Mouse (Mus musculus): Measurements from ENCODE around the gene Mrpl28. TPM values are rescaled to one million over a fixed set of nuclear protein-coding genes. Genes with fewer than 3 reads are reported as not detected.
"Not testable (repeated sequence)": the region's sequence is repeated elsewhere in the genome, so short reads cannot be mapped to it uniquely, and the experiment has no call there.

Mrpl28 gene
- polyA plus RNA-seq, 1 experiment from 2014 or later: 230 TPM

DNA sequence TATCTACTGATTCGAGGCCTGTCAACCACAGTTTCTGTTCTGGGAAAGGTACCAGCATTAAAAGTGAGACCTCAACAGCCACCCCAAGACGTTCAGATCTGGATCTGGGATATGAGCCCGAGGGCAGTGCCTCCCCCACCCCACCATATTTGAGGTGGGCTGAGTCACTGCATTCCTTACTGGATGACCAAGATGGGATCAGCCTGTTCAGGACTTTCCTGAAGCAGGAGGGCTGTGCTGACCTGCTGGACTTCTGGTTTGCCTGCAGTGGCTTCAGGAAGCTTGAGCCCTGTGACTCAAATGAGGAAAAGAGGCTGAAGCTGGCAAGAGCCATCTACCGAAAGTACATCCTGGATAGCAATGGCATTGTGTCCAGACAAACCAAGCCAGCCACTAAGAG lies 19.5 kb downstream of the Mrpl28 start:
- no peak overlapping the region for H3K4me3 ChIP-seq
- ATAC-seq: no peak
- no peaks in the 10 kb centered on the region for H3K27me3 ChIP-seq
- H3K9me3 ChIP-seq (replicated peaks): no peaks in the 10 kb centered on the region
- H3K9ac ChIP-seq: no peak overlapping the region
- peaks cover 43% of the 10 kb centered on the region for H3K36me3 ChIP-seq (ENCODE audit: poor library complexity, severe bottlenecking)
- peaks cover 27% of the 10 kb centered on the region for H3K4me1 ChIP-seq
- no peak overlapping the region for H3K4me2 ChIP-seq
- WGBS: 91% methylated on average over 4 of the region's 4 CpGs
- no peak overlapping the region for H3K27ac ChIP-seq

DNA sequence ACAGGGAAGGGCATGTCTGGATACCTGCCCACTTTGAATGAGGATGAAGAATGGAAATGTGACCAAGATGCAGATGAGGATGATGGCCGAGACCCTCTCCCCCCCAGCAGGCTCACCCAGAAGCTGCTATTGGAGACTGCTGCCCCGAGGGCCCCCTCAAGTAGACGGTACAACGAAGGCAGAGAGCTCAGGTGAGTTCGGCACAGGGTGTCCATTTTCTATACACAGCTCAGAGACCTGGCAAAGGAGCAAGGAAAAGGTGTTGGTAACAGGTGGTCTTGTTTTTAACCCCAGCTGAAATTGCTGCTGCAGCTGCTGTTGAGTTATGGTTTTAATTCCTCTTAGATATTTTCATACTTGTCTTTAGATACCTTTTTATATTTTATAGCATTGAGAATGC lies 20.1 kb downstream of the Mrpl28 start:
- H3K27ac ChIP-seq: no peak overlapping the region
- no peak for ATAC-seq
- peaks cover 48% of the 10 kb centered on the region for H3K36me3 ChIP-seq (ENCODE audit: poor library complexity, severe bottlenecking)
- H3K27me3 ChIP-seq: no peaks in the 10 kb centered on the region
- 95% methylated on average over 5 of the region's 5 CpGs for WGBS
- no peaks in the 10 kb centered on the region for H3K9me3 ChIP-seq (replicated peaks)
- no peak overlapping the region for H3K4me3 ChIP-seq
- no peak overlapping the region for H3K9ac ChIP-seq
- H3K4me1 ChIP-seq: peaks cover 22% of the 10 kb centered on the region
- H3K4me2 ChIP-seq: no peak overlapping the region

DNA sequence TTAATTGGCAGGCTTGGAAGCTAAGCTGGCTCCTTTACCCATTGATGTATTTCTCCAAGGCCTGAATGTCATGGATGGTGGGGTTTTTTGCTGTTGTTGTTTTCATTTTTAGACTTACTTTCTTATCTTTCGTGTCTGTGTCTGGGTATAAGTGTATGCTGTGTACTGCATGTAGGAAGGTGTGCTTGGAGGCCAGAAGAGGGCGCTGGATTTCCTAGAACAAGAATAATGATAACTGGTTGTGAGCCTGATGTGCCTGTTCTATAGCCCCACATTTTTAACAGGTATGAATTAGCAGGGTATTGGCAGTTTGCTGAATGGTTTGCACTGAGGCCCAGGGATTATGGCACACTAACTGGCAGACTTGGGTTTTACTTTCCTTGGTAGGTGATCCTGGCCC lies 25.8 kb downstream of the Mrpl28 start:
- Histone ChIP-seq H3K4me3 (no peak overlapping the region), H3K27me3 (no peaks in the 10 kb centered on the region), H3K27ac (no peak overlapping the region), H3K9me3 (replicated peaks) (no peaks in the 10 kb centered on the region), H3K4me1 (no peaks in the 10 kb centered on the region), H3K4me2 (no peak overlapping the region), H3K9ac (no peak overlapping the region), H3K36me3 (ENCODE audit: poor library complexity, severe bottlenecking) (peaks cover 77% of the 10 kb centered on the region)
- ATAC-seq: no peak
- 82% methylated on average over 2 of the region's 2 CpGs for WGBS

DNA sequence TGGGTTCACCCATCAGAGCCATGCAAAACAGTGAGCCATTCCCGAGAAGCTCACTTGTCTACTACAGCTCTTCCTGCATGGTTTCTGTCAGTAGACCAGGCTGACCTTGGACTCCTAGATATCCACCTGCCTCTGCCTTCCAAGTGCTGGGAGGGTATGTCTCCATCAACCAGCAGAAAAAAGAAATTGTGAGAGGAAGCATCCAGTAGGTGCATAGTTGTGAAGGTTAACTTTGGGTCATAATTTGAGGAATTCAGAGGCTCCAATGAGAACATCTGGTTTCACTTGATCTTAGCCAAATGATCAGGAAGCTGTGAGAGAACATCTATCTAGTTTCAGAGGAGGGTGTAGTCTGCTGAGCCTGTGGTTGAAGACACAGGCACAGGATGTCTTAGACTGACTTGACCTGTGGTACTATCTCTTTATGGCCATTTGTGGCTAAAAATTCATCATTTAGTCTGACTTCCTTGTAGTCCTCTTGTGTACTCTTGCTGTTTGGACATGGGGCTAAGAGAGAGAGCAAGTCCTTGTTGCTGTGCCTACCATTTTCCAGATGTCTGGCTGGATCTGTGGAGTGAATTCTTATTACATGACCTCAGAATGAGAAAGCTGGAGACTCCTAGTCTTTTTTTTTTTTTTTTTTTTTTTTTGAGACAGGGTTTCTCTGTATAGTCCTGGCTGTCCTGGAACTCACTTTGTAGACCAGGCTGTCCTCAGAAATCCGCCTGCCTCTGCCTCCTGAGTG lies 28.8 kb downstream of the Mrpl28 start:
- WGBS: 98% methylated on average over 2 of the region's 2 CpGs
- Histone ChIP-seq H3K9ac (no peak overlapping the region), H3K27me3 (no peaks in the 10 kb centered on the region), H3K4me3 (no peak overlapping the region), H3K27ac (no peak overlapping the region), H3K9me3 (replicated peaks) (no peaks in the 10 kb centered on the region), H3K36me3 (ENCODE audit: poor library complexity, severe bottlenecking) (peaks cover 73% of the 10 kb centered on the region), H3K4me1 (no peaks in the 10 kb centered on the region), H3K4me2 (no peak overlapping the region)
- no peak for ATAC-seq

DNA sequence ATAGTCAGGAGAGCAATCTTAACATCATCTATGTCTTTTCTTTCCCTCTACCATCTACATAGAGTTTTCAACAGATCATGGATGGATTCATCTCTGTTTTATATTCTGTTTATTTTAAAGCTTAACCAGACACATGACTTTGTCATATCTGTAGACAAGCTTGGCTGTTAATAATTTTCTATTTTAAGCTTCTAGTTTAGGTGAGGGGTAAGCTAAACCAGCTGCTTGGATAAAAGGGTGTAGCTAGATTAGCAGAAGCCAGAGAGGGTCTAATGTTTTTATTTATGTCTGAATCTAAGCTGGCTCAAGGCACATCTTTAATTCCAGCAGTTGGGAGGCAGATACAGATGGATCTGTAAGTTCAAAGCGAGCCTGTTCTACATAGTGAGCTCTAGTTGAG lies 39.4 kb downstream of the Mrpl28 start:
- Histone ChIP-seq H3K9me3 (replicated peaks) (no peaks in the 10 kb centered on the region), H3K4me1 (no peaks in the 10 kb centered on the region), H3K4me2 (no peak overlapping the region), H3K27me3 (no peaks in the 10 kb centered on the region), H3K4me3 (no peak overlapping the region), H3K27ac (no peak overlapping the region), H3K9ac (no peak overlapping the region), H3K36me3 (ENCODE audit: poor library complexity, severe bottlenecking) (peaks cover 10% of the 10 kb centered on the region; the same call in 1 of the 2 replicates)
- no peak for ATAC-seq
- WGBS: 91% methylated on average over 1 of the region's 1 CpGs

DNA sequence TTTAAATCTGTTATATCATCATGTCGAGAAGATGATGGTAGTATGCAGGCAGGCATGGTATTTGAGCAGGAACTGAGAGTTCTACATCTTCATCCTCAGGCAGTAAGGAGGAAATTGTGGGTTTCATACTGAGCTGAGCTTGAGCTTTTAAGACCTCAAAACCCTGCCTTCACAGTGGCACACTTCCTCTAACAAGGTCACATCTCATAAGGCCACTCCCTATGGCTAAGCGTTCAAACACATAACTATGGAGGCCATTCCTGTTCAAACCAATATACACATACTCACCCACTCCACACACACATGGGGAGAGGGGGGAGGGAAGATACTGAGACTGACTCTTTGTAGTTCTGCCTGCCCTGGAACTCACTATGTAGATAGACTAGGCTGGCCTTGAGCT lies 44.7 kb downstream of the Mrpl28 start:
- Histone ChIP-seq H3K9me3 (replicated peaks) (no peaks in the 10 kb centered on the region), H3K27ac (no peak overlapping the region), H3K36me3 (ENCODE audit: poor library complexity, severe bottlenecking) (peaks cover 10% of the 10 kb centered on the region; the same call in 1 of the 2 replicates), H3K27me3 (no peaks in the 10 kb centered on the region), H3K4me3 (no peak overlapping the region), H3K4me2 (no peak overlapping the region), H3K4me1 (no peaks in the 10 kb centered on the region), H3K9ac (no peak overlapping the region)
- no peak for ATAC-seq
- 92% methylated on average over 2 of the region's 2 CpGs for WGBS

DNA sequence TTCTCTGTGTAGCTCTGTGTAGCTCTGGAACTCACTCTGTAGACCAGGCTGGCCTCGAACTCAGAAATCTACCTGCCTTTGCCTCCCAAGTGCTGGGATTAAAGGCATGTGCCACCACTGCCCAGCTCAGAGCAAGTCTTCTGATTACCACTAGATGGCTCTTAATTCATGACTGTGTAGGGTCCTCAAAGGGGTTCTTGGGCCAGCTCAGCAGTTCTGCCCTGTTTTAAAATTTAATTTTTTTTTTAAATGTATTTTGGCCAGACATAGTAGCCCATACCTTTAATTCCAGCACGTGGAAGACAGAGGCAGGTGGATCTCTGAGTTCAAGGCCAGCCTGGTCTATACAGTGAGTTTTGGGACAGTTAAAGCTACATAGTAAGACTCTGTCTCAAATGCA lies 51.9 kb downstream of the Mrpl28 start:
- H3K9me3 ChIP-seq (replicated peaks); H3K27me3 ChIP-seq; H3K27ac ChIP-seq; H3K9ac ChIP-seq; H3K4me2 ChIP-seq; H3K4me1 ChIP-seq; H3K4me3 ChIP-seq; ATAC-seq: not testable (repeated sequence)
- WGBS: 89% methylated on average over 2 of the region's 2 CpGs
- H3K36me3 ChIP-seq (ENCODE audit: poor library complexity, severe bottlenecking): peaks cover 39% of the 10 kb centered on the region

Other genes starting within 250 kb of the Mrpl28 start
- gene Mettl26, start 248.4 kb upstream of the Mrpl28 start, polyA plus RNA-seq (2015; fragmentation: Nextera tagmentation; extraction: Ambion mirVana): 62.5 and 67.1 TPM in 2 replicates
- gene Wfikkn1, start 242.6 kb upstream of the Mrpl28 start, polyA plus RNA-seq (2015; fragmentation: Nextera tagmentation; extraction: Ambion mirVana): 0.76 and 0.77 TPM in 2 replicates
- gene Rab40c, start 203.8 kb upstream of the Mrpl28 start, polyA plus RNA-seq (2015; fragmentation: Nextera tagmentation; extraction: Ambion mirVana): 39.5 and 45.9 TPM in 2 replicates
- 45.0 and 54.5 TPM in 2 replicates for gene Pigq, start 178.6 kb upstream of the Mrpl28 start, polyA plus RNA-seq (2015; fragmentation: Nextera tagmentation; extraction: Ambion mirVana)
- gene Nhlrc4, start 178.5 kb upstream of the Mrpl28 start, polyA plus RNA-seq (2015; fragmentation: Nextera tagmentation; extraction: Ambion mirVana): not detected in 2 replicates
- gene A930017K11Rik, start 170.9 kb upstream of the Mrpl28 start, polyA plus RNA-seq (2015; fragmentation: Nextera tagmentation; extraction: Ambion mirVana): not detected in 2 replicates
- gene Capn15, start 137.7 kb upstream of the Mrpl28 start, polyA plus RNA-seq (2015; fragmentation: Nextera tagmentation; extraction: Ambion mirVana): 16.6 and 17.1 TPM in 2 replicates
- gene Rab11fip3, start 53.9 kb upstream of the Mrpl28 start, polyA plus RNA-seq (2015; fragmentation: Nextera tagmentation; extraction: Ambion mirVana): 22.7 and 24.4 TPM in 2 replicates
- gene Decr2, start 33.2 kb upstream of the Mrpl28 start, polyA plus RNA-seq (2015; fragmentation: Nextera tagmentation; extraction: Ambion mirVana): 25.8 and 25.9 TPM in 2 replicates
- gene Nme4, start 27.9 kb upstream of the Mrpl28 start, polyA plus RNA-seq (2015; fragmentation: Nextera tagmentation; extraction: Ambion mirVana): 53.0 and 55.8 TPM in 2 replicates
- 1.5 and 1.9 TPM in 2 replicates for gene Tmem8, start 10.2 kb upstream of the Mrpl28 start, polyA plus RNA-seq (2015; fragmentation: Nextera tagmentation; extraction: Ambion mirVana)
- 9.3 and 12.1 TPM in 2 replicates for gene Axin1, start 15.2 kb downstream of the Mrpl28 start, polyA plus RNA-seq (2015; fragmentation: Nextera tagmentation; extraction: Ambion mirVana)
- gene Pdia2, start 75.6 kb downstream of the Mrpl28 start, polyA plus RNA-seq (2015; fragmentation: Nextera tagmentation; extraction: Ambion mirVana): not detected in 2 replicates
- gene Rgs11, start 79.5 kb downstream of the Mrpl28 start, polyA plus RNA-seq (2015; fragmentation: Nextera tagmentation; extraction: Ambion mirVana): 0.72 and 1.3 TPM in 2 replicates
- gene Arhgdig, start 84.3 kb downstream of the Mrpl28 start, polyA plus RNA-seq (2015; fragmentation: Nextera tagmentation; extraction: Ambion mirVana): 10.0 and 11.4 TPM in 2 replicates
- gene Fam234a, start 120.7 kb downstream of the Mrpl28 start, polyA plus RNA-seq (2015; fragmentation: Nextera tagmentation; extraction: Ambion mirVana): 17.5 and 21.7 TPM in 2 replicates
- gene Luc7l, start 129.4 kb downstream of the Mrpl28 start, polyA plus RNA-seq (2015; fragmentation: Nextera tagmentation; extraction: Ambion mirVana): 121 and 128 TPM in 2 replicates